Mouse (Mus musculus): ENCODE measurements at regions not wholly inside any gene's neighbourhood (a gene's known extent, or its start where the extent isn't known, plus 50 kb on each side); places are given as distances from the start of the nearest gene placed in this dataset.

DNA sequence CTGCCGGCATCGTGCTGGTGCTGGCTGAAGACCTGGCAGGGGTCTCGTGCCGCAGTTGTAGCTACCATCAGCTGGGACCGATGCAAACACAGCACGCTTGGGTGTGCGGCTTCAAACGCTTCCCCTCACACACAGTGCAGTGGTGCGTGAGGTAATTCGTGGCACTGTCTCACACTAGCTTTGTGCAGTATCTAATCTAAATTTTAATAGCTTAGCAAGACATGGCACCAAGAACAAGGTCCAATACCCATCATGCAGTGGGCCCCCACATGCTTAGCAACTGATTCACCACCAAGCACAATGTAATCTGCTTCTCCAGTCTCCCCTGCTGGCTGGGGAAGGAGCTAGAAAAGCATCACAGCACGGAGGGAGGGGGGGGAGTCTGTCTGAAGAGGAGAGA, 348.2 kb upstream of the Cdh4 start:
- TF ChIP-seq CTCF (IDR thresholded peaks at IDR 0.05; ENCODE audit: insufficient read depth, low read length) (no peak), POLR2A (IDR thresholded peaks at IDR 0.05; ENCODE audit: borderline replicate concordance, extremely low read depth, low read depth, low read length) (no peak)
